Mouse (Mus musculus) retina, adult 2 months (tissue): Measurements from ENCODE around the gene 2810408A11Rik.

Experiments
- DNase-seq: peaks from one replicate; pipeline ENCODE4 v3.0.0-alpha.2; 2012; ENCODE audit warnings: low read depth, low spot score

2810408A11Rik gene

GRCm38 (mm10) chr11:69900471-69901405 is at the start of gene 2810408A11Rik, which contains the start of gene Neurl4:
2810408A11Rik (minus strand) TSS chr11:69900987.
Neurl4 (plus strand) TSS chr11:69901072.
- peak; percentile 78 for DNase-seq

GRCm38 (mm10) chr11:69948763-69949150 is 48.0 kb upstream of the 2810408A11Rik start:
- peak; percentile 67 for DNase-seq

- DNase-seq = no peak
Observed at GRCm38 (mm10) chr11:69948066-69948762, 47.4 kb upstream of the 2810408A11Rik start, which contains the start of gene Slc2a4. Slc2a4 (minus strand) TSS chr11:69948188.

GRCm38 (mm10) chr11:69947337-69948065 is 46.7 kb upstream of the 2810408A11Rik start:
- DNase-seq = no peak

GRCm38 (mm10) chr11:69945997-69946891 is 45.5 kb upstream of the 2810408A11Rik start:
- DNase-seq = no peak

- no peak for DNase-seq
Observed at GRCm38 (mm10) chr11:69945216-69945615, 44.4 kb upstream of the 2810408A11Rik start.

GRCm38 (mm10) chr11:69940962-69941361 is 40.2 kb upstream of the 2810408A11Rik start:
- DNase-seq = no peak

- no peak for DNase-seq
Observed at GRCm38 (mm10) chr11:69939731-69940130, 38.9 kb upstream of the 2810408A11Rik start.

GRCm38 (mm10) chr11:69939181-69939580 is 38.4 kb upstream of the 2810408A11Rik start:
- no peak for DNase-seq

GRCm38 (mm10) chr11:69938401-69938979 is 37.7 kb upstream of the 2810408A11Rik start:
- DNase-seq = no peak

GRCm38 (mm10) chr11:69937834-69938233 is 37.0 kb upstream of the 2810408A11Rik start:
- DNase-seq = no peak

GRCm38 (mm10) chr11:69937385-69937784 is 36.6 kb upstream of the 2810408A11Rik start:
- no peak for DNase-seq

GRCm38 (mm10) chr11:69936714-69937347 is 36.0 kb upstream of the 2810408A11Rik start:
- no peak for DNase-seq

- no peak for DNase-seq
Observed at GRCm38 (mm10) chr11:69936156-69936555, 35.4 kb upstream of the 2810408A11Rik start.

- DNase-seq = peak; percentile 77
Observed at GRCm38 (mm10) chr11:69935137-69935879, 34.5 kb upstream of the 2810408A11Rik start, which contains the start of gene Ybx2. Ybx2 (plus strand) TSS chr11:69935796.

- no peak for DNase-seq
Observed at GRCm38 (mm10) chr11:69934681-69935080, 33.9 kb upstream of the 2810408A11Rik start.

- DNase-seq = peak; percentile 71
Observed at GRCm38 (mm10) chr11:69934169-69934568, 33.4 kb upstream of the 2810408A11Rik start.

- DNase-seq = no peak
Observed at GRCm38 (mm10) chr11:69933066-69933465, 32.3 kb upstream of the 2810408A11Rik start.

- DNase-seq = no peak
Observed at GRCm38 (mm10) chr11:69932254-69932653, 31.5 kb upstream of the 2810408A11Rik start.
